Mouse (Mus musculus) heart, postnatal 36 days (tissue): Measurements from ENCODE around the gene Kat2b. TPM values are rescaled to one million over a fixed set of nuclear protein-coding genes. Genes with fewer than 3 reads are reported as not detected.

Source experiments
- total RNA-seq, 2 experiments: library from RNA; stranded (reverse); gene quantifications; 2 replicates each; pipeline ENCODE4 v1.2.3; 2021

Kat2b gene
- total RNA-seq, 2 experiments from 2014 or later, result 83.7 to 93.5 TPM

Other genes with a start within 250 kb of the Kat2b start
- gene Efhb, start 103.5 kb upstream of the Kat2b start, total RNA-seq, result under 1 TPM; 0.11 TPM
- 10 to 100 TPM; 56.2 to 56.9 TPM for gene Rab5a, start 87.6 kb upstream of the Kat2b start, total RNA-seq
- gene Pp2d1, start 27.4 kb upstream of the Kat2b start, total RNA-seq, result not detected
- under 1 TPM; 0.22 TPM for gene Sgo1, start 122.5 kb downstream of the Kat2b start, total RNA-seq